Mouse (Mus musculus): ENCODE measurements at regions not wholly inside any gene's neighbourhood (a gene's known extent, or its start where the extent isn't known, plus 50 kb on each side); places are given as distances from the start of the nearest gene placed in this dataset.

- TF ChIP-seq POLR2A (IDR thresholded peaks at IDR 0.05; ENCODE audit: insufficient read length, low read depth) (no peak), SRF (IDR thresholded peaks at IDR 0.05; ENCODE audit: control insufficient read depth, insufficient read length, low read depth) (no peak), POLR2AphosphoS2 (IDR thresholded peaks at IDR 0.05; ENCODE audit: insufficient read length, low read depth) (no peak)
Measured at GRCm38 (mm10) chr2:166426960-166427359, 271.5 kb upstream of the Sulf2 start.
